Mouse (Mus musculus): Measurements from ENCODE around the gene Golga4. TPM values are rescaled to one million over a fixed set of nuclear protein-coding genes. Genes with fewer than 3 reads are reported as not detected.

The Golga4 gene
- total RNA-seq, 2 experiments from 2014 or later: 257 to 283 TPM

- DNase-seq (ENCODE audit: low spot score): no peak
- intact Hi-C loops (cut with DNase I): no loop called here
Observed at GRCm38 (mm10) chr9:118519101-118519500, 13.0 kb downstream of the Golga4 start.

GRCm38 (mm10) chr9:118520011-118520410 is 13.9 kb downstream of the Golga4 start:
- intact Hi-C loops (cut with DNase I): no loop called here
- DNase-seq (ENCODE audit: low spot score): no peak

- no peak for DNase-seq (ENCODE audit: low spot score)
Observed at GRCm38 (mm10) chr9:118520858-118521257, 14.8 kb downstream of the Golga4 start.

GRCm38 (mm10) chr9:118521659-118522058 is 15.6 kb downstream of the Golga4 start:
- DNase-seq (ENCODE audit: low spot score): no peak

More at GRCm38 (mm10) chr9:118520858-118521257, 14.8 kb downstream of the Golga4 start:
- intact Hi-C loops (cut with DNase I): no loop called here

GRCm38 (mm10) chr9:118523738-118524137 is 17.7 kb downstream of the Golga4 start:
- intact Hi-C loops (cut with DNase I): no loop called here
- no peak for DNase-seq (ENCODE audit: low spot score)

More at GRCm38 (mm10) chr9:118521659-118522058, 15.6 kb downstream of the Golga4 start:
- intact Hi-C loops (cut with DNase I): no loop called here

GRCm38 (mm10) chr9:118527056-118527455 is 21.0 kb downstream of the Golga4 start:
- intact Hi-C loops (cut with DNase I): no loop called here
- DNase-seq (ENCODE audit: low spot score): no peak

GRCm38 (mm10) chr9:118529783-118530182 is 23.7 kb downstream of the Golga4 start:
- DNase-seq (ENCODE audit: low spot score): no peak
- intact Hi-C loops (cut with DNase I): no loop called here

- intact Hi-C loops (cut with DNase I): no loop called here
Observed at GRCm38 (mm10) chr9:118530679-118531078, 24.6 kb downstream of the Golga4 start.

GRCm38 (mm10) chr9:118532516-118533205 is 26.6 kb downstream of the Golga4 start:
- no peak for DNase-seq (ENCODE audit: low spot score)
- intact Hi-C loops (cut with DNase I): no loop called here

More at GRCm38 (mm10) chr9:118530679-118531078, 24.6 kb downstream of the Golga4 start:
- no peak for DNase-seq (ENCODE audit: low spot score)

GRCm38 (mm10) chr9:118536946-118537345 is 30.9 kb downstream of the Golga4 start:
- DNase-seq (ENCODE audit: low spot score): no peak
- intact Hi-C loops (cut with DNase I): no loop called here

GRCm38 (mm10) chr9:118537463-118538339 is 31.6 kb downstream of the Golga4 start:
- intact Hi-C loops (cut with DNase I): no loop called here
- DNase-seq (ENCODE audit: low spot score): no peak

GRCm38 (mm10) chr9:118541851-118542250 is 35.8 kb downstream of the Golga4 start:
- DNase-seq (ENCODE audit: low spot score): no peak
- intact Hi-C loops (cut with DNase I): no loop called here

GRCm38 (mm10) chr9:118545146-118545545 is 39.1 kb downstream of the Golga4 start:
- intact Hi-C loops (cut with DNase I): no loop called here
- DNase-seq (ENCODE audit: low spot score): no peak

GRCm38 (mm10) chr9:118548651-118549050 is 42.6 kb downstream of the Golga4 start:
- intact Hi-C loops (cut with DNase I): no loop called here
- no peak for DNase-seq (ENCODE audit: low spot score)

GRCm38 (mm10) chr9:118556951-118557780 is 51.1 kb downstream of the Golga4 start:
- peak; percentile 22 for DNase-seq (ENCODE audit: low spot score)
- intact Hi-C loops (cut with DNase I): no loop called here

- DNase-seq (ENCODE audit: low spot score): no peak
- intact Hi-C loops (cut with DNase I): no loop called here
Observed at GRCm38 (mm10) chr9:118563356-118563755, 57.3 kb downstream of the Golga4 start.

GRCm38 (mm10) chr9:118563866-118564265 is 57.8 kb downstream of the Golga4 start:
- no peak for DNase-seq (ENCODE audit: low spot score)
- intact Hi-C loops (cut with DNase I): no loop called here

- intact Hi-C loops (cut with DNase I): no loop called here
- DNase-seq (ENCODE audit: low spot score): no peak
Observed at GRCm38 (mm10) chr9:118564696-118565095, 58.6 kb downstream of the Golga4 start.

- intact Hi-C loops (cut with DNase I): no loop called here
- DNase-seq (ENCODE audit: low spot score): no peak
Observed at GRCm38 (mm10) chr9:118569328-118569727, 63.3 kb downstream of the Golga4 start.

- intact Hi-C loops (cut with DNase I): no loop called here
- no peak for DNase-seq (ENCODE audit: low spot score)
Observed at GRCm38 (mm10) chr9:118570865-118571264, 64.8 kb downstream of the Golga4 start.
